Mouse (Mus musculus) hindbrain, embryonic 11.5 days (tissue): ENCODE measurements around the gene 2310030G06Rik. TPM values are rescaled to one million over a fixed set of nuclear protein-coding genes. Genes with fewer than 3 reads are reported as not detected.
A peak's percentile ranks its signal among the peaks of the same experiment; 100 is the strongest.

Experiments
- ATAC-seq: fragments of 200-750 bp; cut with Nextera tagmentation; 2 replicates; pipeline ENCODE4 v1.8.0; 2017; ENCODE audit warnings: mild to moderate bottlenecking, moderate TSS enrichment, moderate library complexity; ENCODE audit not compliant: low FRiP score
- DNase-seq: peaks from one replicate; pipeline ENCODE4 v3.0.0-alpha.2; 2015; ENCODE audit warnings: low spot score
- H3K27ac ChIP-seq: fragments of 300-500 bp; sonication (generic); 2 replicates; pipeline ENCODE4 v1.5.1; 2014; ENCODE audit warnings: mild to moderate bottlenecking, low read depth, low read length
- H3K27me3 ChIP-seq: fragments of 300-500 bp; sonication (generic); 2 replicates; pipeline ENCODE4 v1.6.1; 2014; ENCODE audit warnings: mild to moderate bottlenecking, low read length, moderate library complexity, mixed read lengths; ENCODE audit not compliant: control insufficient read depth, insufficient read depth
- H3K36me3 ChIP-seq: fragments of 300-500 bp; sonication (generic); 2 replicates; pipeline ENCODE4 v1.6.1; 2014; ENCODE audit warnings: mild to moderate bottlenecking, low read length, moderate library complexity, mixed read lengths; ENCODE audit not compliant: control insufficient read depth, insufficient read depth
- H3K4me1 ChIP-seq: fragments of 300-500 bp; sonication (generic); replicated peaks from 2 replicates; pipeline ENCODE4 v1.6.1; 2014; ENCODE audit warnings: low read length, mixed read lengths; ENCODE audit not compliant: control insufficient read depth, insufficient read depth
- H3K4me2 ChIP-seq: fragments of 300-500 bp; sonication (generic); replicated peaks from 2 replicates; pipeline ENCODE4 v1.6.1; 2014; ENCODE audit warnings: mild to moderate bottlenecking, low read depth, low read length
- H3K4me3 ChIP-seq: fragments of 300-500 bp; sonication (generic); 2 replicates; pipeline ENCODE4 v1.5.1; 2014; ENCODE audit warnings: low read depth, low read length
- H3K9ac ChIP-seq: fragments of 300-500 bp; sonication (generic); 2 replicates; pipeline ENCODE4 v1.6.1; 2014; ENCODE audit warnings: low read depth, low read length
- H3K9me3 ChIP-seq: fragments of 300-500 bp; sonication (generic); 2 replicates; pipeline ENCODE4 v1.6.1; 2016; ENCODE audit warnings: low read length; ENCODE audit not compliant: control insufficient read depth
- WGBS: fragments of 180-500 bp; shearing (Covaris S2); extraction: QIAGEN DNeasy Blood & Tissue Kit; methylation state at CpG from one replicate; pipeline ENCODE4 v1.1.7; 2014; 5-methylcytosine and 5-hydroxymethylcytosine counted together
- polyA plus RNA-seq: library from polyadenylated mRNA; unstranded; fragments of >200 nt; fragmentation: Nextera tagmentation; extraction: Ambion mirVana; gene quantifications from 2 replicates; pipeline ENCODE4 v1.2.1, GENCODE M21; 2014

The 2310030G06Rik gene
- polyA plus RNA-seq, 1 experiment from 2014 or later = 1.3 TPM

DNA sequence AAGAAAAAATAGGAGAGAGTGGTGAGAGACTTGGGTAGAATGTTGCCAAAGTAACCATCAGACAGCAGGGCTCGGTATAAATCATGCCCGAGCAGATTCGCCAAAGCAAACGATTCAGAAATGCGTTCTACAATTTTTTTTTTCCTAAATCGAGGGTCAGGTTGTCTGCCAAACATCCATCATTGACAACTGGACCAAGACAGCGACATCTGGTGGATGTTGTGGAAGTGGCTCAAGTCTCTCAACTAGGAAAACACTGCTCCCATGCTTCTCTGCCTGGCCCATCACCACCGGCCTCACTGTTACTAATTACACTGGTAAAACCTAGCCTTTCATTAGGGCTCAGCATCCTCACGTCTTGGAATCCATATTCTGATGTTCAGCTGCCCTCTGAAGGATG is 11.3 kb downstream of the 2310030G06Rik start:
- WGBS = 8% methylated on average over 9 of the region's 9 CpGs
- Histone ChIP-seq H3K36me3 (no peaks in the 10 kb centered on the region), H3K4me2 (no peak overlapping the region), H3K9ac (no peak overlapping the region), H3K27ac (no peak overlapping the region), H3K4me1 (0 out of 2 replicates have a peak, but pooled peaks cover 7% of the 10 kb centered on the region), H3K27me3 (no peaks in the 10 kb centered on the region), H3K4me3 (no peak overlapping the region), H3K9me3 (no peaks in the 10 kb centered on the region)
- ATAC-seq (no peak), DNase-seq (peak; percentile 77)

DNA sequence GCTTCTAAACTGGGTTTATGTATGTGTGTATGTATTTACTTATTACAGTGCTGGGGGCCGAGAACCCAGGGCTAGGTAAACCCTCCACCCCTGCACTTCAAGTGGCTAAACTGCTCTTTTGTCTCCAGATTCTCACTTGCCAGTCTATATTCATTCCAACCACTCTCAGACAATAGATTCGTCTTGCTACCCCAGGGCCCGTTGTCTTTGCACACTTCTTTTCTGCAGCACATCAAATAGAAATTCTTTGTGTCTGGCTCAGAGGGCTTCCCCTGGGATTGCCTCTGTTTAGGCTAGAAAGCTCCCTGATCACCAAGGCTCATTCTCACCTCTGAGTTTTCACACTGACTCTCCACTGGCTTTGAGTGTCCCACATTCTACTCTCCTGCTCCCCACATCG is 13.8 kb downstream of the 2310030G06Rik start:
- H3K4me3 ChIP-seq = no peak overlapping the region
- ATAC-seq (no peak), DNase-seq (peak; percentile 54)
- no peaks in the 10 kb centered on the region for H3K36me3 ChIP-seq
- H3K4me2 ChIP-seq = no peak overlapping the region
- H3K9ac ChIP-seq = no peak overlapping the region; the same call in 1 of the 2 replicates
- H3K4me1 ChIP-seq = 0 out of 2 replicates have a peak, but pooled peaks cover 7% of the 10 kb centered on the region
- peak overlapping the region; percentile 47 for H3K27ac ChIP-seq
- H3K27me3 ChIP-seq = no peaks in the 10 kb centered on the region
- WGBS = 11% methylated on average over 4 of the region's 4 CpGs
- H3K9me3 ChIP-seq = no peaks in the 10 kb centered on the region

DNA sequence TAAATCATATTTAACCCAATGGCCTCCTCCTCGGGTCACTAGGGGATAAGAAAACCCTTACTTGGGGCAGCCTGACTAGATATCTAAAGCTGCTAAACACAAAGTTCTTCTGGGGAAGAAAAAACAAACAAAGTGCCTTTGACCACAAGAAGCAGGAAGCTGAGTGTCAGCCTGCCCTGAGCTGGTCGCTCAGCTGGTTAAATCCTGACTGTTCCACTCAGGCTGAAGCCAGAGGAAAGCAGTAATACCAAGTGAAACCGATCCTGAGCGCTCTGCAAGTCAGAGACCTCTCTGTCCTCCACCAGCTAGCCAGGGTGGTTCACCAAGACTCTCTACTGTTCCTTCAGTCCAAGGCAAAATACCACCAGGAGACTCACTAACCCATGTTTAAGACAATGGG is 16.7 kb downstream of the 2310030G06Rik start:
- Histone ChIP-seq H3K27me3 (no peaks in the 10 kb centered on the region), H3K4me1 (0 out of 2 replicates have a peak, but pooled peaks cover 7% of the 10 kb centered on the region), H3K4me3 (no peak overlapping the region), H3K36me3 (no peaks in the 10 kb centered on the region), H3K27ac (no peak overlapping the region), H3K9me3 (no peaks in the 10 kb centered on the region), H3K9ac (no peak overlapping the region), H3K4me2 (no peak overlapping the region)
- DNase-seq (no peak), ATAC-seq (no peak)
- 57% methylated on average over 4 of the region's 4 CpGs for WGBS

DNA sequence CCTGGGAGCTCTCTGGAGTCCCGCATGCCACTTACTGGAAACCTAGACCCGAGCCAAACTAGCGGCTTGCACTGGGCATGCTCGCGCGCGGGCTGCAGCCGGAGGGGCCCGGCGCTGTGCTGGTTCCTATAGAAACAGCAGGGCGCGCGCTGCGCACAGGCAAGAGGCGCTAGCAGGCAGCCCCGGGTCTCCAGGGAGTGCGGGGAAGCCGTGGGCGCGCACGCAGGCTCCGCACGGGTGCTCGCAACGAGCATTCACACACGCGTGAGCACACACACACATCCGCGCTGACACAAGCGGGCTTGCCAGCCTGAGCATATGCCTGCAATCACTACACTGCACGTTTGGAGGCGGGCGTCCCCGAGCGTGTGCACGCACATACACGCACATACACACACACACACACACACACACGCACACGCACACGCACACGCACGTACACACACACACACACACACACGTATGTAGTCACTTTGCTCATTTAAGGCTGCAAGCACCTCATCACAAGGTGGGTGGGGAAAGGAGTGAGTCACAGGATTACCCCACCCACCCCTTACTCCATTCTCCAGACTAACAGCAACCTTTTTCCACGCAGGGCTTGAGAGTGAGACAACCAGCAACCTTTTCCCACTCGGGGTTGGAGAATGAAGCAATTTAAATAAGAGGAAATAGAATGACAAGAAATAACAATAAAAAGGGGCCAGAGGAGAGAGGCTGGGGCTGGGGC is 18.2 kb downstream of the 2310030G06Rik start:
- Histone ChIP-seq H3K4me3 (peak overlapping the region; percentile 51), H3K27me3 (no peaks in the 10 kb centered on the region), H3K4me2 (peak overlapping the region; percentile 74), H3K9ac (peak overlapping the region; percentile 79), H3K36me3 (no peaks in the 10 kb centered on the region), H3K9me3 (no peaks in the 10 kb centered on the region), H3K27ac (peak overlapping the region; percentile 85), H3K4me1 (0 out of 2 replicates have a peak, but pooled peaks cover 4% of the 10 kb centered on the region)
- DNase-seq = peak; percentile 89
- WGBS = under 1% methylated on average over 45 of the region's 45 CpGs
- ATAC-seq = peak; percentile 92

DNA sequence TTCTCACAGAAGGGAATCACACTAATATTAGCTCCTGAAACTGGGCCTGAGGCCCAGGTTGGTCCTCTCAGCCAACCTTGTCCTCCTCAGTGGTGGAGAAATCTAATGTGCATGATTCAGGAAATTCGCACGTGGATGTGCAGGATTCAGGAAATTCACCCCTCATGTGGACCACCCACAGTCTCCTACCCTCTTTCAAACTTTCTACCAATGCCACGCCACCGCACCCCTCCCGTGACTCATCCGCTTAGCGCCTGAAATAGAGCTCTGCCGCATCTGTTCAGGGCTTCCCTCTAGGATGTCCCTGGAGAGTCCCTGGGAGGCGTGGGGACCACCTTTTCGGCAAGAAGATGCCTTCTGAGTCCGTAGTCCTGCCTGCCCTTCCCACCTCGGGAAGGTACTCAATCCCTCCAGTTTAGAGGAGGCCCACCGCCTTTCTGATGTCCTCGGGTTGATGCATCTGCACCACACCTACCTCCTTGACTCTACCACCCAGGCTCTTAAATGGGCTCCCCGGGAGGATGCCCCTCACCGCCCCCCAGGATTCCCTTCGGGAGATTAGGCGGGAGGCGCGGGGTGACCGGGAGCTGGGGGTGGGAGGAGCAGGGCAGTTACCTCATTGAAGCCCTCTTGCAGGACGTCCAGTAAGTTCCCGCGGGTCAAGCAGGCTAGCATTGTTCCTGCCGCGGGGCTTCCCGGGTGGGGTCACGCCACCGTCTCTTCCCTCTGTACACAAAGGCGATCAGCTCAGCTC is 19.0 kb downstream of the 2310030G06Rik start:
- Histone ChIP-seq H3K9me3 (no peaks in the 10 kb centered on the region), H3K9ac (peak overlapping the region; percentile 79), H3K4me2 (peak overlapping the region; percentile 74), H3K27me3 (no peaks in the 10 kb centered on the region), H3K4me3 (peak overlapping the region; percentile 51), H3K36me3 (no peaks in the 10 kb centered on the region), H3K4me1 (no peaks in the 10 kb centered on the region), H3K27ac (peak overlapping the region; percentile 85)
- peak; percentile 63 for DNase-seq
- WGBS = 4% methylated on average over 30 of the region's 30 CpGs
- no peak for ATAC-seq

DNA sequence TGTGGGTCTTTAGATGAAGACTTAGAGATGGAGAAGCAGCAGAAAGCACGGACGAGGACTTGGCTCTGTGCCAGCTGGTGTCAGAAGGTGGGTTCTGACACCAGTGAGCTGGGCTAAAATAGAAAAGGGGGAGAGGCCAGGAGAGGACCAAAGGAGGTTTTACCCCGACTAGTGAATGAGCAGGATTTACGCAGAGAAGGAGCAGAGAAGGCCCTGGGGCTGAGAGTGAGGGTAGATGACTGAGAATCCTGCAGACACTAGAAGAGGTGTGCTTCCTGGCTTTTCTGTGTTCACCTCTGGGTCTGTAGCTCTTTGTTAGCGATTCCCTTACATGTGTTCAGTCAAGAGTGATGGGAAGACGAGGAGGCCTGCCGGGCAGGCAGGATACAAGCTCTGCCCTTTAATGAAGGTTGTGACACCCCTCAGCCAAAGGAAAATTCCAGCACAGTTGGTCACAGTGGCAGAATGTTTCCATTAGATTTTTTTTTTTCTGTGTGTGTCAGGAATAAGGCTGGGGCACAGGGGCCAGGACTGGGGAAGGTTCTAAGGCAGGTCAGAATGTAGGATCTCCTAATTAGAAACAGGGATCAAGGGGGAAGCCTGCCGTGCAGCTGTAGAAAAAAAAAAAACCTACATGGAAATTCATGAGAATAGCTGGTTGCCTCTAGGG is 20.3 kb downstream of the 2310030G06Rik start:
- Histone ChIP-seq H3K36me3 (no peaks in the 10 kb centered on the region), H3K4me1 (no peaks in the 10 kb centered on the region), H3K9ac (peak overlapping the region; percentile 79), H3K4me2 (peak overlapping the region; percentile 74), H3K9me3 (no peaks in the 10 kb centered on the region), H3K4me3 (peak overlapping the region; percentile 51), H3K27me3 (no peaks in the 10 kb centered on the region), H3K27ac (peak overlapping the region; percentile 85)
- ATAC-seq = no peak
- WGBS = 37% methylated on average over 8 of the region's 8 CpGs
- DNase-seq = peak; percentile 31

DNA sequence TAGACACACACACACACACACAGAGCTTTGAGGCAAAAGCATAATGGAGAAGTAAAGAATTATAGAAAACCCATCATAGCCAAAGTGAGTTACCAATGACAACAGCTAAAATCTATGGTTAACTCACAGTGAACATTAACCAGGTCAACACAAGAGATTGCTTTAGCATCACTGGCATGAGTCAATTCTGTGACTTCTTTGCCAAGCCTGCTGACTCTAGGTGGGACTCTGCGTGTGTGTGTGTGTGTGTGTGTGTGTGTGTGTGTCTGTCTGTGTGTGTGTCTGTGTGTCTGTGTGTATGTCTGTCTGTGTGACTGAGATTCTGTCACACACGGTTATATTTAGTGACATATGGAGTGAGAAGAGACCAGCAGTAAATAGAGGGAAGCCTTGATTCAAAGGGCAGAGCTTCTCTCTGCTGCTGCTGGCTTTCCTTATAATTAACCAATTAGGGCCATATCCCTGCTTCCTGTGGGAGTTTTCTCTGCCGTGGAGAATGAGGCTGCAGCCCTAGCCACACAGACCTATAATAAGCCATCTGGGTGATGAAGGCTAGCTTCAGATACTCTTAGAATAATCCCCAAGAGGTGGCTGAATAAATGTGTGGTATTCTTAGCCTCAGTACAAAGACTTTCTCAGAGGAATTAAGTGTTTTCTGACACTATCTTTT is 21.5 kb downstream of the 2310030G06Rik start:
- no peak for ATAC-seq
- no peaks in the 10 kb centered on the region for H3K27me3 ChIP-seq
- H3K36me3 ChIP-seq = no peaks in the 10 kb centered on the region
- H3K27ac ChIP-seq = no peak overlapping the region
- 47% methylated on average over 3 of the region's 3 CpGs for WGBS
- no peaks in the 10 kb centered on the region for H3K9me3 ChIP-seq
- H3K4me1 ChIP-seq = no peaks in the 10 kb centered on the region
- H3K9ac ChIP-seq = no peak overlapping the region
- no peak overlapping the region for H3K4me2 ChIP-seq
- DNase-seq = no peak
- H3K4me3 ChIP-seq = no peak overlapping the region

DNA sequence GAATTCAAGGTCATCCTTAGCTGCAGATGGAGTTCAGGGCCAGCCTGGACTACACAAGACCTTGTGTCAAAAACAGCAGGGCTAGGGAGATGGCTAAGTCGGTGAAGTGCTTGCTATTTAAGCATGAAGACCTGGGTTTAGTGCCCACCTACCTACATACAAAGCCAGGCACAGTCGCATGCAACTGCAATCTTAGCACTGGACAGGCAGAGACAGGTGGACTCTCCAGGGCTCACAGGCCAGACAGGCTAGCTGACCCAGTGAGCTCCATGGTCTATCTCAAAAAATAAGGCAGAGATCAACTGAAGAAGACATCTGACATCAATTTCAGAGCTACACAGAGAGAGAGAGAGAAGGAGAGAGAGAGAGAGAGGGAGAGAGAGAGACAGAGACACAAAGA is 22.2 kb downstream of the 2310030G06Rik start:
- 88% methylated on average over 2 of the region's 2 CpGs for WGBS
- H3K4me1 ChIP-seq = no peaks in the 10 kb centered on the region

More for the DNA sequence above, 22.2 kb downstream of the 2310030G06Rik start:
- DNase-seq (no peak), ATAC-seq (no peak)
- Histone ChIP-seq H3K4me2 (no peak overlapping the region), H3K9me3 (no peaks in the 10 kb centered on the region), H3K4me3 (no peak overlapping the region), H3K36me3 (no peaks in the 10 kb centered on the region), H3K27ac (no peak overlapping the region), H3K9ac (no peak overlapping the region), H3K27me3 (no peaks in the 10 kb centered on the region)
